ENCODE assay signal across 12 mouse cellular contexts in the genomic region with DNA sequence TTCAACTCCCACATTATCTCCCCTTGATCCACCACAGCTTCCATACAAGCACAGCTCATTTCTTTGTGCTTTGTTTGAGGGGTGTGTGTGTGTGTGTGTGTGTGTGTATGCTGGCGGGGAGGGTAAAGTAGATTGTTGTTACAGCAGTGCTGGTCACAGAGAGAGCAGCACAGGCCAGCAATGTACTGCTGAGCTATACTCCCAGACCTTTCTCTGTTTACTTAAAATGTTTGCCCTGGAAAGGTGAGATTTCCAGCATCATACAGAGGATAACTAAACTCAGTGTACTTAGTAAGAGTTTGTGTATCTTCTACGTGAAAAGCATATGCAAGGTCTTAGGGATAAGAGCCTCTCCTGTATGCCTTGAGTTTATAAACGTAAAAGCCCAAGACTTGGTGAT.
"Had no signal": no experiment of that assay in that cellular context is flagged by ENCODE, and none has a peak within 500 bp of the region (broad histone marks: within the 10 kb centered on the region; RNA-seq: fewer than 3 reads in every experiment).

No protein-coding gene starts in this region.

- H3K36me3 ChIP-seq: limb, embryonic 12.5 days; lung, embryonic 15.5 days; midbrain, embryonic 12.5 days had no signal

- ATAC-seq: midbrain, embryonic 16.5 days had no signal

- H3K9me3 ChIP-seq: limb, embryonic 12.5 days; lung, embryonic 15.5 days; megakaryocyte, embryonic 14.5 days; midbrain, embryonic 12.5 days had no signal

- H3K4me2 ChIP-seq: lung, embryonic 15.5 days; midbrain, embryonic 12.5 days had no signal

- H3K4me1 ChIP-seq: megakaryocyte, embryonic 14.5 days had no signal

- H3K27me3 ChIP-seq: limb, embryonic 12.5 days; lung, embryonic 15.5 days; midbrain, embryonic 12.5 days had no signal

- H3K4me3 ChIP-seq: left cerebral cortex, adult 2 months; limb, embryonic 12.5 days; lung, embryonic 15.5 days; megakaryocyte, embryonic 14.5 days; midbrain, embryonic 12.5 days had no signal

- H3K27ac ChIP-seq: left cerebral cortex, adult 2 months; limb, embryonic 12.5 days; liver, embryonic 14.5 days; lung, embryonic 15.5 days; macrophage; midbrain, embryonic 12.5 days had no signal

- H3K9ac ChIP-seq: limb, embryonic 12.5 days; liver, embryonic 14.5 days; lung, embryonic 15.5 days; midbrain, embryonic 12.5 days had no signal

- DNase-seq: lung, postnatal 14 days; right cerebral cortex, postnatal 14 days; thymus, adult 18-20 months; thymus, postnatal 14 days had no signal
